Mouse (Mus musculus) liver, embryonic 11.5 days (tissue): ENCODE data around the gene Fam222b. TPM values are rescaled to one million over a fixed set of nuclear protein-coding genes. Genes with fewer than 3 reads are reported as not detected.

Source experiments
- ATAC-seq: fragments of 200-750 bp; cut with Nextera tagmentation; replicated peaks from 2 replicates; pipeline ENCODE4 v1.8.0; 2017; ENCODE audit warnings: moderate number of reproducible peaks, mild to moderate bottlenecking, moderate TSS enrichment, moderate library complexity; ENCODE audit not compliant: low FRiP score
- DNase-seq: peaks from one replicate; pipeline ENCODE4 v3.0.0-alpha.2; 2017; ENCODE audit warnings: low spot score
- H3K27ac ChIP-seq: fragments of 300-500 bp; sonication (generic); 2 replicates; pipeline ENCODE4 v1.5.1; 2014; ENCODE audit warnings: mild to moderate bottlenecking, low read depth, low read length, control low read depth
- H3K27me3 ChIP-seq: fragments of 300-500 bp; sonication (generic); replicated peaks from 2 replicates; pipeline ENCODE4 v1.6.1; 2014; ENCODE audit warnings: low read length, mixed read lengths; ENCODE audit not compliant: control insufficient read depth, insufficient read depth
- H3K36me3 ChIP-seq: fragments of 300-500 bp; sonication (generic); 2 replicates; pipeline ENCODE4 v1.6.1; 2014; ENCODE audit warnings: mild to moderate bottlenecking, low read length, moderate library complexity, mixed read lengths; ENCODE audit not compliant: control insufficient read depth, insufficient read depth
- H3K4me1 ChIP-seq: fragments of 300-500 bp; sonication (generic); replicated peaks from 2 replicates; pipeline ENCODE4 v1.6.1; 2014; ENCODE audit warnings: low read length, mixed read lengths; ENCODE audit not compliant: control insufficient read depth, insufficient read depth
- H3K4me2 ChIP-seq: fragments of 300-500 bp; sonication (generic); 2 replicates; pipeline ENCODE4 v1.6.1; 2014; ENCODE audit warnings: mild to moderate bottlenecking, control low read depth, moderate library complexity
- H3K4me3 ChIP-seq: fragments of 300-500 bp; sonication (generic); 2 replicates; pipeline ENCODE4 v1.5.1; 2014; ENCODE audit warnings: low read depth, low read length, control low read depth
- H3K9ac ChIP-seq: fragments of 300-500 bp; sonication (generic); 2 replicates; pipeline ENCODE4 v1.6.1; 2014; ENCODE audit warnings: low read depth, low read length, control low read depth
- H3K9me3 ChIP-seq: fragments of 300-500 bp; sonication (generic); 2 replicates; pipeline ENCODE4 v1.6.1; 2016; ENCODE audit warnings: low read length, inconsistent platforms, mixed read lengths; ENCODE audit not compliant: control insufficient read depth
- WGBS: fragments of 180-500 bp; shearing (Covaris S2); extraction: QIAGEN DNeasy Blood & Tissue Kit; methylation state at CpG from one replicate; pipeline ENCODE4 v1.1.7; 2014; 5-methylcytosine and 5-hydroxymethylcytosine counted together
- polyA plus RNA-seq: library from polyadenylated mRNA; unstranded; fragments of >200 nt; fragmentation: Nextera tagmentation; extraction: Ambion mirVana; gene quantifications from 2 replicates; pipeline ENCODE4 v1.2.1, GENCODE M21; 2014

The Fam222b gene
- polyA plus RNA-seq, 1 experiment from 2014 or later: 17.3 TPM

- no peaks in the 10 kb centered on the region for H3K9me3 ChIP-seq
- no peak for ATAC-seq
- no peak overlapping the region for H3K9ac ChIP-seq
- no peak overlapping the region for H3K4me2 ChIP-seq
- H3K36me3 ChIP-seq: no peaks in the 10 kb centered on the region
- no peaks in the 10 kb centered on the region for H3K27me3 ChIP-seq
- H3K4me1 ChIP-seq: peaks cover 52% of the 10 kb centered on the region
- DNase-seq: no peak
- H3K4me3 ChIP-seq: no peak overlapping the region
- H3K27ac ChIP-seq: no peak overlapping the region
Measured at GRCm38 (mm10) chr11:78118467-78118866, 24.0 kb downstream of the Fam222b start.

- Histone ChIP-seq H3K4me1 (peaks cover 54% of the 10 kb centered on the region), H3K4me3 (no peak overlapping the region; the same call in 1 of the 2 replicates), H3K9me3 (no peaks in the 10 kb centered on the region), H3K27me3 (no peaks in the 10 kb centered on the region), H3K9ac (peak overlapping the region; percentile 49; the same call in 1 of the 2 replicates), H3K36me3 (no peaks in the 10 kb centered on the region), H3K4me2 (peak overlapping the region; percentile 39), H3K27ac (peak overlapping the region; percentile 50; the same call in 1 of the 2 replicates)
- no peak for ATAC-seq
- 39% methylated on average over 8 of the region's 8 CpGs for WGBS
- DNase-seq: no peak
Measured at GRCm38 (mm10) chr11:78119898-78120297, 25.4 kb downstream of the Fam222b start.

- Histone ChIP-seq H3K4me2 (no peak overlapping the region), H3K36me3 (no peaks in the 10 kb centered on the region), H3K4me3 (no peak overlapping the region), H3K9me3 (no peaks in the 10 kb centered on the region), H3K9ac (no peak overlapping the region), H3K4me1 (peaks cover 63% of the 10 kb centered on the region), H3K27ac (no peak overlapping the region), H3K27me3 (no peaks in the 10 kb centered on the region)
- ATAC-seq (no peak), DNase-seq (no peak)
- 75% methylated on average over 5 of the region's 5 CpGs for WGBS
Measured at GRCm38 (mm10) chr11:78121176-78121575, 26.7 kb downstream of the Fam222b start.

- Histone ChIP-seq H3K4me3 (no peak overlapping the region), H3K36me3 (no peaks in the 10 kb centered on the region), H3K4me2 (peak overlapping the region; percentile 30; the same call in 1 of the 2 replicates), H3K27me3 (no peaks in the 10 kb centered on the region), H3K9ac (no peak overlapping the region), H3K9me3 (no peaks in the 10 kb centered on the region), H3K27ac (peak overlapping the region; percentile 45; the same call in 1 of the 2 replicates), H3K4me1 (peaks cover 62% of the 10 kb centered on the region)
- DNase-seq (no peak), ATAC-seq (no peak)
- 58% methylated on average over 4 of the region's 4 CpGs for WGBS
Measured at GRCm38 (mm10) chr11:78122815-78123214, 28.4 kb downstream of the Fam222b start.

- no peak for DNase-seq
- Histone ChIP-seq H3K36me3 (no peaks in the 10 kb centered on the region), H3K4me1 (peaks cover 56% of the 10 kb centered on the region), H3K4me3 (no peak overlapping the region), H3K9me3 (no peaks in the 10 kb centered on the region), H3K4me2 (no peak overlapping the region), H3K27me3 (no peaks in the 10 kb centered on the region), H3K9ac (no peak overlapping the region), H3K27ac (no peak overlapping the region)
- ATAC-seq: no peak
Measured at GRCm38 (mm10) chr11:78123782-78124181, 29.3 kb downstream of the Fam222b start.

- Histone ChIP-seq H3K4me1 (peaks cover 39% of the 10 kb centered on the region), H3K27ac (peak overlapping the region; percentile 70), H3K4me2 (peak overlapping the region; percentile 54), H3K9ac (peak overlapping the region; percentile 55), H3K27me3 (no peaks in the 10 kb centered on the region), H3K4me3 (0 out of 2 replicates have a peak overlapping the region, but pooled peaks have one; percentile 20), H3K9me3 (no peaks in the 10 kb centered on the region), H3K36me3 (no peaks in the 10 kb centered on the region)
- 50% methylated on average over 6 of the region's 6 CpGs for WGBS
- no peak for DNase-seq
- no peak for ATAC-seq
Measured at GRCm38 (mm10) chr11:78125691-78126090, 31.2 kb downstream of the Fam222b start.

- Histone ChIP-seq H3K4me1 (peaks cover 38% of the 10 kb centered on the region), H3K4me3 (no peak overlapping the region), H3K36me3 (no peaks in the 10 kb centered on the region), H3K27ac (peak overlapping the region; percentile 51; the same call in 1 of the 2 replicates), H3K4me2 (peak overlapping the region; percentile 6; the same call in 1 of the 2 replicates), H3K27me3 (no peaks in the 10 kb centered on the region), H3K9me3 (no peaks in the 10 kb centered on the region), H3K9ac (no peak overlapping the region)
- 51% methylated on average over 4 of the region's 4 CpGs for WGBS
- DNase-seq (no peak), ATAC-seq (no peak)
Measured at GRCm38 (mm10) chr11:78126739-78127138, 32.3 kb downstream of the Fam222b start.

GRCm38 (mm10) chr11:78129458-78129857 is 35.0 kb downstream of the Fam222b start:
- 78% methylated on average over 8 of the region's 8 CpGs for WGBS
- no peak overlapping the region for H3K4me2 ChIP-seq
- H3K4me1 ChIP-seq: peaks cover 45% of the 10 kb centered on the region

GRCm38 (mm10) chr11:78133915-78134314 is 39.5 kb downstream of the Fam222b start:
- no peaks in the 10 kb centered on the region for H3K27me3 ChIP-seq
- H3K9ac ChIP-seq: peak overlapping the region; percentile 36; the same call in 1 of the 2 replicates
- 58% methylated on average over 6 of the region's 6 CpGs for WGBS
- no peak overlapping the region for H3K27ac ChIP-seq
- H3K36me3 ChIP-seq: no peaks in the 10 kb centered on the region
- peaks cover 42% of the 10 kb centered on the region for H3K4me1 ChIP-seq
- H3K9me3 ChIP-seq: no peaks in the 10 kb centered on the region
- DNase-seq: no peak
- no peak overlapping the region for H3K4me2 ChIP-seq
- no peak overlapping the region for H3K4me3 ChIP-seq
- peak; percentile 62 for ATAC-seq

More at GRCm38 (mm10) chr11:78129458-78129857, 35.0 kb downstream of the Fam222b start:
- no peaks in the 10 kb centered on the region for H3K27me3 ChIP-seq
- ATAC-seq (no peak), DNase-seq (no peak)
- no peak overlapping the region for H3K27ac ChIP-seq
- H3K9ac ChIP-seq: no peak overlapping the region
- no peaks in the 10 kb centered on the region for H3K36me3 ChIP-seq
- H3K9me3 ChIP-seq: no peaks in the 10 kb centered on the region
- H3K4me3 ChIP-seq: no peak overlapping the region
